Mouse (Mus musculus) liver, adult 2 months (tissue): ENCODE results near the gene Akap12.

Experiments used
- CTCF ChIP-seq: fragments of 200-500 bp; IDR thresholded peaks from 2 replicates; pipeline ENCODE4 v1.5.1; 2011; ENCODE audit warnings: low read depth, low read length, control low read depth
- POLR2A ChIP-seq: fragments of 200-500 bp; IDR thresholded peaks from 2 replicates; pipeline ENCODE4 v1.6.1; 2011; ENCODE audit warnings: low read length, control low read depth; ENCODE audit not compliant: insufficient read depth; ENCODE audit errors: extremely low read depth

- TF ChIP-seq CTCF (no peak), POLR2A (peak; percentile 66; the same call in 1 of the 2 replicates)
Observed at GRCm38 (mm10) chr10:4386609-4387591, 120.7 kb downstream of the Akap12 start.
